Mouse (Mus musculus): ENCODE measurements around the gene Heatr5a.

The Heatr5a gene

DNA sequence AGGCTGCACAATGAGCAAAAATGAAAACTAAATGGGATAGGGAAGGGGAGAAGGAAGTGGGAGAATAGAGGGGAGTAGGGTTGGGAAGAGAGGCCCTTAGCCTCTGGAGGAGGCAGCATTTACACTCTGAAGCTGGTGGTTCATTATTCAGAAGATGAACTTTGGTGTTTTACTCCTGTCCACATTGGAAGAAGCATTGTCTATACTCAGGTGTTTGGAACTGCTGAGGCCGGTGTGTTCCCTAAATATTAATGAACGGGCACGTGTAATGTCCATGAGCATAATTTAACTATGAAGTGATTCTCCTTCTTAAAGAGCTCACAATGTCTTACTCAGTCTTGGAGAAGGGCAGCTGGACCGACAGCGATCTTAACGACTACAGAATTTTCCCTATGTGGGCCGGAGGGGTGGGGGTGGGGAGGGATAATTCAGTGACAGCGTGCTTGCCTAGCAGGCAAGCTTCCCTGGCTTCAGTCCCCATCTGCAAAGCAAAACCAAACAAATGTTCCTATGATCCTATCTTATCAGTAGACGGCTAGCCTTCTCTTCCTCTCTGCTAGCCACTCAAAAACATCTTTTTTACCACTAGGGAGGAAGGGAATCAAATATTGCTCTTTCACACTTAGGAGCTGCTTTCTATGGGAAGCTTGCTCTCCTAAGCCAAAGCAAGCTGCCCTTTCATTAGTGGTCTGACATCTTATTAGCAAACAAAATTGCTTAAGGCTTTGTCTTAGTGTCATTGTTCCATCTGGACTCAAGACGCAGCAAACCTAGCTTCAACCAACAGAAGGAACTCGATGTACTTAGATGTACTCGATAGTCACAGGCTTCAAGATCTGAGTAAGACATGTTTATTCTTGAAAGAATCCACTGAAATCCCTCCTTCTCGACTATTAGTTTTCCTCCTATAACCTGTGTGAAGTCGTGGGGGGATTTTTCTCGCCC lies 127.3 kb downstream of the Heatr5a start:
- no peak for DNase-seq

GRCm38 (mm10) chr12:51842081-51842864 lies 128.8 kb downstream of the Heatr5a start:
- no peak for DNase-seq

DNA sequence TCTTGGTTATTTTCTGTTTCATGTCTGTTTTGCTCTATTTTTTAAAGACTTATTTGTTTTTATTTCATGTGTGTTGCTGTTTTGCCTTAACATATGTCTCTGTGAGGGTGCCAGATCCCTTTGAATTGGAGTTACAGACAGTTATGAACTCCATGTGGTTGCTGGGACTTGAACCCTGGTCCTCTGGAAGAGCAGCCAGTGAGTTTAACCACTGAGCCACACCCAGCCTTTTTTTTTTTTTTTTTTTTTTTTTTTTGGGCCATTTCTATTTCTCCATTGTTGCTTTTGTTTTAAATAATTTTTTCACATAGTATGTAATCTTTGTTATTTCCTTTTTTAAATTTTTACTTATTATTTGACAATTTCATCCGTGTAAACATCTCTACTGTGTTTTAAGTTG lies 131.3 kb downstream of the Heatr5a start:
- no peak for DNase-seq

DNA sequence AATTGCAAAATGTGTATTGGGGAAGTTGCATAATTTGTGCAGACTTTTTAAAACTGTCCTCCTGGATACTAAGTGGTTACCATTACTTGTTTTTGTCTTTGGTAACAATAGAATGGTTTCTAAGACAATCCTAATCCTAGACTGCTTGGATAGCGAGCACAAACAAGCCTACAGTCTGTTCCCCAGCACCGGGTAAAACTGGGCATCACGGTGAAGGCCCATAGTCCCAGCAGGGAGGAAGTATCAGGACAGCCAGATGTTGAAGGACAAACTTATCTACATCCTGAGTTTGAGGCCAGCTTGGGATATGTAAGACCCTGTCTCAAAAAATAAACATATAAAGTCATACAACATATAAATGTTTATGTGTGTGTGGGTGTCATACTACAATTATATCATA lies 135.9 kb downstream of the Heatr5a start:
- no peak for DNase-seq

DNA sequence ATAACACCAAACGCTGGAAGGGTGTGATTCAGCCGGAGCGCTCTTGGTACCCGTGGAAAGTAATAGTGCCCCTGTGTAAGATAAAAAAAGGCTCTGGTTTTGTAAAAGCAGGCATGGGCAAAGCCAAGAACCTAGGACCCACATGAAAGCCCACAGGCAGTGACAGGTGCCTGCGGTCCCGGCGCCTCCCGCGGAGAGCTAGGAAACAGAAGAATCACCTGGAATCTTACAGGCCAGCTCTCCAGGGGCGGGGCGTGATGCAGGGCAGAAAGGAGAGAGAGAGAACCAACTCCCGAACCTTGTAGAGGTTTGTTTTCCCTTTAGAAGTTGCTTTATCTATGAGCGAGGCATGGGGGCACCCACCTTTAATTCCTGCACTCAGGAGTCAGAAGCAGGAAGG lies 139.2 kb downstream of the Heatr5a start:
- no peak for DNase-seq

- no peak for DNase-seq
Observed at GRCm38 (mm10) chr12:51831296-51831695, 139.8 kb downstream of the Heatr5a start.

GRCm38 (mm10) chr12:51830671-51831070 lies 140.4 kb downstream of the Heatr5a start:
- no peak for DNase-seq

DNA sequence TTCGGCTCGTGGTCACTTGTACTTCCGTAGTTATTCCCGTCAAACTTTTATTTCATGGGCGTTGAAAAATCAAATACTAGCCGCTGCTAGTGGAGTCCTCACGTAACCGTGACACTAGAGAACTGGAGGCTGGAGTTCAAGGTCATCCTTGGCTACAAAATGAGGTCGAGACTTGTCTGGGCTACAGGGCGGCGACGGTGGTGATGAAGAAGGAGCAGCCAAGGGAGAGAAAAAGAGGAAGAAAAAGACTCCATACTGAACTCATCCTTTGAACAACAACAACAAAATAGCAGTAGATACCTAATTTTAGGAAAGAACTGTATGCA lies 141.1 kb downstream of the Heatr5a start:
- DNase-seq, result no peak

DNA sequence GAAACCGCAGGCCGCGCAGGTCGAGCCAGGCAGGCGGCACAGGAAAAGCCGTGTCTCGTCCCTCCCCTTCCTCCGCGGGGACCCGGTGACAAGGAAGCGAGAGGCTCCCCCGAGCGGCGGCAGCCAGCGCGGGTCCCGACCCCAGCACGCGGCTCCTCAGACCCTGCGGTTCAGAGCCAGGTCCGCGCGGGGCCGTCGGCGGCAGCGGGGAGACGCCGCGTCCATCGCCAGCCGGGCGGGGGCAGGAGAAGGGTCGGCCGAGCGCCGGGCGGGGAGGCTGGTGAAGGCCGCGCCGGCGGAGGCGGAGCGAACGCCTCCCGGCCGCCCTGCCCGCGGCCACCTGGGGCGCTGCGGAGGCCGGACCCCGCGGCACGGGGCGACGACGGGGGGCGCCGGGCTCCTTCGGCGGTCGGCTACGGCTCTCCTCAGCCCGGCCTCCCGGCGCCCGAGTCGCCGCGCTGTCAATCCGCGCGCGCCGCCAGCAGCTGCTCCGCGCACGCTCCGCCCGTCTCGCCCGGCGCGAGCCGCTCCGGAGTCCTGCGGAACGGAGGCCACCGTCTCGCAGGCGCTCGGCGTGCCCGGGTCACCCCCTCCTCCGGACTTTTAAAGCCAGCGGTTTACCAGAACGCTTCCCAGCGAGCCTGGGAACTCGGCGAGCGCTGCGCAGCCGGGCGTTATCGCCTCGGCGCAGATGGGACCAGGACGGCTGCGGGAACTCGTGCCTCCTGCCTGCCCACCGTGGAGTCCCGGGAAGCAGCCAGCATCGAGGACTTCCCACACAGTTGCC lies 141.6 kb downstream of the Heatr5a start, which contains the start of gene Hectd1:
TSS of gene Hectd1 (minus strand) at position 247 of the 787 bp plus-strand sequence.
- DNase-seq, result peak; percentile 91

- no peak for DNase-seq
Observed at GRCm38 (mm10) chr12:51828716-51829289, 142.3 kb downstream of the Heatr5a start.

DNA sequence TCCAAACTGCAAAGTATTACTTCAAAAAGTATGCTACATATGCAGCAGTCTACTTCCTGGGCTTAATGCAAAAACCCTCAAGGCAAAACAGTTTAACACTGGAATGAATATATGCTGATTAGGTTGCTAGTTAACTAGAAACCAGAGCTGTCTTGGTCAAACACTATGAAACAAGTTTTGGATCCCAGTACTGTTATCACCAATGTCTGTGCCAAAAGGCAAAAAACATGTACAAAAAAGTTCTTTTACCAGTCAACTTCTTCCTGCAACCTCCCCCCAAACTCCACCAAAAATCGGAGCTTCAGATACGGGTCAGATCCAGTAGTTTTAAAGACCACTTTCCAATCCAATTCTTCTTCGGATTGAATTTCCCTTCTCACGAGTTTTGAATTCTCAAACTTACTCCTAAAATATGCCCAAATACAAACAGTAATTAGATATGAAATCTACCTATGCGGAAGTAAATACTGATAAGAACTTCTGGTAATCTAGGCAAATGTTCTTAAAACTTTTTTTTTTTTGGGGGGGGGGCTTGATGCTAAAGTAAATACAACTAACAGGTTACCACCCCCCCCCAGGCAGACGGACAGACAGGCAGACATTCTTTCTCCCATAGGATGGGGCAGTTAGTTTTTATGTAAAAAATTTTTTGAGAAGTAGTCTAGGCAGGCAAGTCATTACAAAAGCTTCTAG lies 143.0 kb downstream of the Heatr5a start:
- DNase-seq, result no peak

Data from kidney, adult 18-20 months (tissue).